Mouse (Mus musculus) hindbrain, embryonic 11.5 days (tissue): Measurements from ENCODE around the gene Prkag2. TPM values are rescaled to one million over a fixed set of nuclear protein-coding genes. Genes with fewer than 3 reads are reported as not detected.

Experiments
- ATAC-seq: fragments of 200-750 bp; cut with Nextera tagmentation; 2 replicates; pipeline ENCODE4 v1.8.0; 2017; ENCODE audit warnings: mild to moderate bottlenecking, moderate TSS enrichment, moderate library complexity; ENCODE audit not compliant: low FRiP score
- DNase-seq: peaks from one replicate; pipeline ENCODE4 v3.0.0-alpha.2; 2015; ENCODE audit warnings: low spot score
- H3K27ac ChIP-seq: fragments of 300-500 bp; sonication (generic); 2 replicates; pipeline ENCODE4 v1.5.1; 2014; ENCODE audit warnings: mild to moderate bottlenecking, low read depth, low read length
- H3K27me3 ChIP-seq: fragments of 300-500 bp; sonication (generic); 2 replicates; pipeline ENCODE4 v1.6.1; 2014; ENCODE audit warnings: mild to moderate bottlenecking, low read length, moderate library complexity, mixed read lengths; ENCODE audit not compliant: control insufficient read depth, insufficient read depth
- H3K36me3 ChIP-seq: fragments of 300-500 bp; sonication (generic); 2 replicates; pipeline ENCODE4 v1.6.1; 2014; ENCODE audit warnings: mild to moderate bottlenecking, low read length, moderate library complexity, mixed read lengths; ENCODE audit not compliant: control insufficient read depth, insufficient read depth
- H3K4me1 ChIP-seq: fragments of 300-500 bp; sonication (generic); replicated peaks from 2 replicates; pipeline ENCODE4 v1.6.1; 2014; ENCODE audit warnings: low read length, mixed read lengths; ENCODE audit not compliant: control insufficient read depth, insufficient read depth
- H3K4me2 ChIP-seq: fragments of 300-500 bp; sonication (generic); replicated peaks from 2 replicates; pipeline ENCODE4 v1.6.1; 2014; ENCODE audit warnings: mild to moderate bottlenecking, low read depth, low read length
- H3K4me3 ChIP-seq: fragments of 300-500 bp; sonication (generic); 2 replicates; pipeline ENCODE4 v1.5.1; 2014; ENCODE audit warnings: low read depth, low read length
- H3K9ac ChIP-seq: fragments of 300-500 bp; sonication (generic); 2 replicates; pipeline ENCODE4 v1.6.1; 2014; ENCODE audit warnings: low read depth, low read length
- H3K9me3 ChIP-seq: fragments of 300-500 bp; sonication (generic); 2 replicates; pipeline ENCODE4 v1.6.1; 2016; ENCODE audit warnings: low read length; ENCODE audit not compliant: control insufficient read depth
- WGBS: fragments of 180-500 bp; shearing (Covaris S2); extraction: QIAGEN DNeasy Blood & Tissue Kit; methylation state at CpG from one replicate; pipeline ENCODE4 v1.1.7; 2014; 5-methylcytosine and 5-hydroxymethylcytosine counted together
- polyA plus RNA-seq: library from polyadenylated mRNA; unstranded; fragments of >200 nt; fragmentation: Nextera tagmentation; extraction: Ambion mirVana; gene quantifications from 2 replicates; pipeline ENCODE4 v1.2.1, GENCODE M21; 2014

Gene Prkag2
- polyA plus RNA-seq, 1 experiment from 2014 or later, result 56.7 TPM

DNA sequence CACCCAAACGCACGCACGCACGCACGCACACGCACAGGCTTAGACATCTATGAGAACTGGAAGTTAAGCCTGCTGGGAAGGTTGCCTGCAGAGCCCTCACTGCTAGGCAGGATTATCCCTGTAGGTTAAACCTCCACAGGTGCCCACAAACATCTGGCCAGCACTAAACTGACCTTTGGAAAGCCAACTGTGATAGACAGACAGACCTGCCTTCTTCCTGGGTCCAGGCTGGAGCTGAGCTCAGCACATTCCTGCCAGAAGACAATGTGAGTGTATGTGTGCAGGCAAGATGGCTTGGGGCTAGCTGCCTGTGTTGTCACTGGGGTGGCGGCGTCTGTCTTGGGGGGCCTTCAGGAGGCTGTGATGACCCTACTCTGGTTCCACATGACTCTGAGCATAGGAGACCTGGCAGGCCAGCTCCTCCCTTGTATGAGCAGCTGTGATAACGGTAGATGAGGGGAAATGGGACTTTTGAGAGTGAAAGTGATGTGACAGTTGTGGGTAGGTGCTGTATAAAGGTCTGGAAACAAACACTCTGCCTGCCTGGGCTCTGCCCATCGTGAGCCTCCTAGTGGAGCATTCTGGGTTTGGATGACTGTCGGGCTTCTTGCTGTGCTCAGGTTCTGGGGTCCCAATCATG, 131.1 kb downstream of the Prkag2 start:
- Histone ChIP-seq H3K9ac (no peak overlapping the region), H3K27ac (no peak overlapping the region), H3K9me3 (no peaks in the 10 kb centered on the region), H3K4me2 (no peak overlapping the region), H3K36me3 (no peaks in the 10 kb centered on the region), H3K27me3 (no peaks in the 10 kb centered on the region), H3K4me1 (no peaks in the 10 kb centered on the region), H3K4me3 (no peak overlapping the region)
- 79% methylated on average over 11 of the region's 11 CpGs for WGBS
- DNase-seq (no peak), ATAC-seq (no peak)

GRCm38 (mm10) chr5:24968792-24969191, 131.7 kb downstream of the Prkag2 start:
- H3K9me3 ChIP-seq, result no peaks in the 10 kb centered on the region
- H3K4me3 ChIP-seq, result no peak overlapping the region
- no peak overlapping the region for H3K9ac ChIP-seq
- H3K4me1 ChIP-seq, result no peaks in the 10 kb centered on the region
- DNase-seq, result no peak
- H3K27ac ChIP-seq, result no peak overlapping the region
- no peaks in the 10 kb centered on the region for H3K27me3 ChIP-seq
- ATAC-seq, result no peak
- no peaks in the 10 kb centered on the region for H3K36me3 ChIP-seq
- 51% methylated on average over 8 of the region's 8 CpGs for WGBS
- no peak overlapping the region for H3K4me2 ChIP-seq

GRCm38 (mm10) chr5:24967898-24968535, 132.4 kb downstream of the Prkag2 start:
- Histone ChIP-seq H3K27me3 (no peaks in the 10 kb centered on the region), H3K36me3 (no peaks in the 10 kb centered on the region), H3K9ac (no peak overlapping the region), H3K9me3 (no peaks in the 10 kb centered on the region), H3K4me3 (no peak overlapping the region), H3K4me2 (no peak overlapping the region), H3K27ac (no peak overlapping the region), H3K4me1 (no peaks in the 10 kb centered on the region)
- no peak for DNase-seq
- ATAC-seq, result no peak
- 71% methylated on average over 7 of the region's 7 CpGs for whole genome bisulfite sequencing

- Histone ChIP-seq H3K9ac (no peak overlapping the region), H3K36me3 (no peaks in the 10 kb centered on the region), H3K4me2 (no peak overlapping the region), H3K27ac (no peak overlapping the region), H3K4me3 (no peak overlapping the region), H3K27me3 (no peaks in the 10 kb centered on the region), H3K9me3 (no peaks in the 10 kb centered on the region), H3K4me1 (no peaks in the 10 kb centered on the region)
- 83% methylated on average over 4 of the region's 4 CpGs for WGBS
- no peak for ATAC-seq
- DNase-seq, result no peak
Measured at GRCm38 (mm10) chr5:24963776-24964175, 136.7 kb downstream of the Prkag2 start.

DNA sequence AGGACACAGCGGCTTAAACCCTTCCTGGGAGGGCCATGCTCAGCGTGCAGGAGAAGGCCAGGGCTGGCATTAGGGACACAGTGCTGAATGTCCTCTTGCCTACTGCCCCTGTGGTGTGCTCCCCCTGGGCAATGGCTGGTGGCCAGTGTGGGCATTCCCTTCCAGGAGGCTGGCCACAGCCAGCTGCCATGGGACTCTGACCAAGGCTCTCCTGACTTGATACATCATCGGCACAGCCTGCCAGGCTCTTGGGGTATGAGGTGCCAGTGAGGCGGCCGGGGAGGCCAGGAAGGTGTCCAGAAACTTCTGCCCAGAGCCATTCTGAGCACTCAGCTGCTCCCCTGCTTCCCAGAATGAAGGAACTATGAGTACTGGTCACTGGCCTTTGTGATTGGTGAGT, 139.7 kb downstream of the Prkag2 start:
- ATAC-seq (no peak), DNase-seq (no peak)
- Histone ChIP-seq H3K27ac (no peak overlapping the region), H3K9ac (no peak overlapping the region), H3K4me2 (no peak overlapping the region), H3K36me3 (no peaks in the 10 kb centered on the region), H3K27me3 (no peaks in the 10 kb centered on the region), H3K4me3 (no peak overlapping the region), H3K9me3 (no peaks in the 10 kb centered on the region), H3K4me1 (no peaks in the 10 kb centered on the region)
- WGBS, result 95% methylated on average over 5 of the region's 5 CpGs

- H3K27ac ChIP-seq, result no peak overlapping the region
- no peak overlapping the region for H3K9ac ChIP-seq
- H3K9me3 ChIP-seq, result no peaks in the 10 kb centered on the region
- no peaks in the 10 kb centered on the region for H3K27me3 ChIP-seq
- no peaks in the 10 kb centered on the region for H3K36me3 ChIP-seq
- H3K4me2 ChIP-seq, result no peak overlapping the region
- DNase-seq, result no peak
- ATAC-seq, result no peak
- WGBS, result 80% methylated on average over 3 of the region's 3 CpGs
- no peak overlapping the region for H3K4me3 ChIP-seq
- no peaks in the 10 kb centered on the region for H3K4me1 ChIP-seq
Measured at GRCm38 (mm10) chr5:24959758-24960157, 140.7 kb downstream of the Prkag2 start.

DNA sequence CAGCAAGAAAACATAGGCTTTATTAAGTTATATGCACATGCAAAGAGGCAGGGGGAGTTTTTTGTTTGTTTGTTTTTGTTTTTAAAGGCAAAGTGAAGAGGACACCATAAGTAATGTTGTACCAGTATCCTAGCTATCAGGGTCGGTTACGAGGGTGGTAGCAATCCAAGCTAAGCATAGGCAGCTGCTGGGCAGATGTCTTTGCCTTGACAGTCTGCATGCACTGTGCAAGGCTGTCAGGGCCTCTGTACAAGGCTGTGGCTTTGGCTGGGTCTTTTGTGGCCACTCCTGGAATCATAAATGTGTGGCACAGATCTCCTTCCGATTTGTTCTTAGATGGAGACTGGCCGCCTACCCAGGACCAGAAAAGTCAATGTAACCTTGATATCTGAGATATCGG, 141.8 kb downstream of the Prkag2 start:
- no peak for DNase-seq
- Histone ChIP-seq H3K9ac (no peak overlapping the region), H3K4me3 (no peak overlapping the region), H3K27me3 (no peaks in the 10 kb centered on the region), H3K4me2 (no peak overlapping the region), H3K9me3 (no peaks in the 10 kb centered on the region), H3K36me3 (no peaks in the 10 kb centered on the region), H3K4me1 (no peaks in the 10 kb centered on the region), H3K27ac (no peak overlapping the region)
- ATAC-seq, result no peak
- 94% methylated on average over 5 of the region's 5 CpGs for WGBS

- H3K4me3 ChIP-seq, result no peak overlapping the region
- H3K9me3 ChIP-seq, result no peaks in the 10 kb centered on the region
- WGBS, result 92% methylated on average over 7 of the region's 7 CpGs
- no peaks in the 10 kb centered on the region for H3K4me1 ChIP-seq
- H3K27me3 ChIP-seq, result no peaks in the 10 kb centered on the region
- no peak overlapping the region for H3K4me2 ChIP-seq
- H3K36me3 ChIP-seq, result no peaks in the 10 kb centered on the region
- no peak for ATAC-seq
- H3K27ac ChIP-seq, result no peak overlapping the region
- DNase-seq, result no peak
- H3K9ac ChIP-seq, result no peak overlapping the region
Measured at GRCm38 (mm10) chr5:24956891-24957290, 143.6 kb downstream of the Prkag2 start.
